In the genomic region with DNA sequence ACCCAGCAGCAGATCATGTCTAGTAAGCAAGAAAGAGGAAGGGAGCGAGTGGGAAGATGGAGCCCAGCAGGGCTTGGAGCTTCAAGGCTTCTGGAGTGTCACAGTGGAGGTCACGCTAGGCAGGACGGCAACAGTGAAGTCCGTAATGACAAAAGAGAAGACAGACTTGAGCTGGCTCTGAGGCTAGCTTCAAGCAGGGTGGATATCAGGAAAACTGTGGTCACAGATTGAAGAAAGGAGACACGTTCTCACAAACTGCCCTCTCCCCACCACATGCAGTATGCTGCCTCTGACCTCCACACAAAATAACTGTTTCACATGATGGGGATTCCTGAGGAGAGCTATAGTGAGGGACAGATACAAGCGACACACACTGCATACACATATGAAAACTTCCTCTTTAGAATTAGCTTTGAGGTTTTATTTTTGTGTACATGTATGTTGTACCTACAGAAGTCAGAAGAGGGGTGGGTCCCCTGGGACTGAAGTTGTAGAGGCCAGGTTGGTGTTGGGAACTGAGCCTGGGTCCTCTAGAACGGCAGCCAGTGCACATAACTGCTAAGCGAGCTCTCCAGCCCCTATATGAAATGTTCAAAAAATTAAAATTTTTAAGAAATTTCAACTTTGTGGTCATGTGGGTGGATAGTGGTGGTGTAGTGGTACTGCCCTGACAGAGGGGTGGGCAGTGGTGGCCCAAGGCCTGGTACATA, we compare ENCODE assay signal across 11 mouse cellular contexts. TPM values are rescaled to one million over a fixed set of nuclear protein-coding genes. Genes with fewer than 3 reads are reported as not detected.
A peak's percentile ranks its signal among the peaks of the same experiment; 100 is the strongest.
DNase-seq lines count a peak whose midpoint lies in the region; ATAC-seq and TF ChIP-seq lines count a peak whose summit lies in the region.
"Had no signal": no experiment of that assay in that cellular context is flagged by ENCODE, and none has a peak within 500 bp of the region (broad histone marks: within the 10 kb centered on the region; RNA-seq: fewer than 3 reads in every experiment).

No protein-coding gene starts in this region.

- ATAC-seq in heart, embryonic 15.5 days (replicated peaks; ENCODE audit: insufficient number of reproducible peaks, insufficient read depth, low FRiP score, low read depth), result no peak
- ATAC-seq in midbrain, embryonic 11.5 days (ENCODE audit: low FRiP score), result no peak
- no peak for ATAC-seq in midbrain, postnatal 0 days (ENCODE audit: low FRiP score)
- no peak for ATAC-seq in hindbrain, postnatal 0 days
- no peak for ATAC-seq in neural tube, embryonic 14.5 days (ENCODE audit: low read depth)

- TF ChIP-seq CTCF in midbrain, postnatal 0 days (IDR thresholded peaks at IDR 0.05), result no peak
- TF ChIP-seq CTCF in hindbrain, postnatal 0 days (IDR thresholded peaks at IDR 0.05; ENCODE audit: low read depth), result no peak

- no peaks in the 10 kb centered on the region for H3K27me3 ChIP-seq in heart, embryonic 15.5 days
- no peaks in the 10 kb centered on the region for H3K27me3 ChIP-seq in midbrain, embryonic 11.5 days (ENCODE audit: control insufficient read depth, insufficient read depth, low read length)
- H3K27me3 ChIP-seq in midbrain, postnatal 0 days (ENCODE audit: insufficient read depth, low read length), result no peaks in the 10 kb centered on the region
- no peaks in the 10 kb centered on the region for H3K27me3 ChIP-seq in hindbrain, postnatal 0 days (ENCODE audit: insufficient read depth, low read length)
- no peaks in the 10 kb centered on the region for H3K27me3 ChIP-seq in neural tube, embryonic 14.5 days (ENCODE audit: control insufficient read depth, insufficient read depth, low read length)

- no peak for DNase-seq in heart, adult 9 months (ENCODE audit: low spot score in 2 of 2)
- peak; percentile 80 for DNase-seq in midbrain, embryonic 11.5 days (ENCODE audit: low spot score, missing footprints)
- DNase-seq in midbrain, postnatal 0 days (ENCODE audit: low spot score), result no peak
- DNase-seq in hindbrain, postnatal 0 days (ENCODE audit: low spot score), result no peak
- no peak for DNase-seq in thymus, postnatal 0 days (ENCODE audit: low spot score)
- no peak for DNase-seq in thymus, postnatal 4 days
- DNase-seq: cerebellum, adult 8-10 months; kidney, adult 18-20 months; left cerebral cortex, postnatal 4 days had no signal

- H3K9me3 ChIP-seq in heart, embryonic 15.5 days (replicated peaks), result no peaks in the 10 kb centered on the region
- no peaks in the 10 kb centered on the region for H3K9me3 ChIP-seq in midbrain, embryonic 11.5 days (ENCODE audit: control insufficient read depth, low read length)
- H3K9me3 ChIP-seq in midbrain, postnatal 0 days (ENCODE audit: low read length), result no peaks in the 10 kb centered on the region
- no peaks in the 10 kb centered on the region for H3K9me3 ChIP-seq in hindbrain, postnatal 0 days (ENCODE audit: low read length)
- no peaks in the 10 kb centered on the region for H3K9me3 ChIP-seq in neural tube, embryonic 14.5 days (ENCODE audit: control insufficient read depth, low read length)

- peak overlapping the region; percentile 91 for H3K4me2 ChIP-seq in heart, embryonic 15.5 days
- H3K4me2 ChIP-seq in midbrain, embryonic 11.5 days, result no peak overlapping the region
- H3K4me2 ChIP-seq in midbrain, postnatal 0 days (ENCODE audit: low read depth, low read length, poor library complexity, severe bottlenecking), result no peak overlapping the region; the same call in 1 of the 2 replicates
- H3K4me2 ChIP-seq in hindbrain, postnatal 0 days (ENCODE audit: low read depth, low read length), result peak overlapping the region; percentile 96
- peak overlapping the region; percentile 93; the same call in 1 of the 2 replicates for H3K4me2 ChIP-seq in neural tube, embryonic 14.5 days (ENCODE audit: low read depth, low read length)

- H3K9ac ChIP-seq in heart, embryonic 15.5 days, result no peak overlapping the region
- no peak overlapping the region; the same call in 1 of the 2 replicates for H3K9ac ChIP-seq in midbrain, embryonic 11.5 days (ENCODE audit: low read length)
- H3K9ac ChIP-seq in midbrain, postnatal 0 days (replicated peaks; ENCODE audit: low read length, poor library complexity, severe bottlenecking), result no peak overlapping the region
- no peak overlapping the region for H3K9ac ChIP-seq in hindbrain, postnatal 0 days (replicated peaks; ENCODE audit: low read length)
- no peak overlapping the region for H3K9ac ChIP-seq in neural tube, embryonic 14.5 days (replicated peaks; ENCODE audit: low read depth, low read length)

- H3K4me3 ChIP-seq in heart, embryonic 15.5 days, result no peak overlapping the region
- H3K4me3 ChIP-seq in midbrain, embryonic 11.5 days (ENCODE audit: low read depth, low read length), result no peak overlapping the region
- no peak overlapping the region for H3K4me3 ChIP-seq in midbrain, postnatal 0 days (ENCODE audit: low read depth, low read length)
- H3K4me3 ChIP-seq in hindbrain, postnatal 0 days (ENCODE audit: low read length), result no peak overlapping the region
- no peak overlapping the region for H3K4me3 ChIP-seq in neural tube, embryonic 14.5 days (ENCODE audit: low read depth, low read length)

- H3K27ac ChIP-seq in heart, embryonic 15.5 days, result 0 out of 2 replicates have a peak overlapping the region, but pooled peaks have one; percentile 7
- H3K27ac ChIP-seq in midbrain, embryonic 11.5 days (ENCODE audit: low read depth, low read length), result no peak overlapping the region
- no peak overlapping the region for H3K27ac ChIP-seq in midbrain, postnatal 0 days (ENCODE audit: low read depth, low read length)
- H3K27ac ChIP-seq in hindbrain, postnatal 0 days, result no peak overlapping the region
- no peak overlapping the region for H3K27ac ChIP-seq in neural tube, embryonic 14.5 days (ENCODE audit: low read depth, low read length)

- H3K4me1 ChIP-seq in heart, embryonic 15.5 days (replicated peaks), result peaks cover 54% of the 10 kb centered on the region
- peaks cover 23% of the 10 kb centered on the region for H3K4me1 ChIP-seq in midbrain, embryonic 11.5 days (ENCODE audit: control insufficient read depth, insufficient read depth, low read length)
- H3K4me1 ChIP-seq in midbrain, postnatal 0 days (ENCODE audit: insufficient read depth, low read length), result peaks cover 9% of the 10 kb centered on the region; the same call in 1 of the 2 replicates
- H3K4me1 ChIP-seq in hindbrain, postnatal 0 days (ENCODE audit: insufficient read depth, low read length), result peaks cover 14% of the 10 kb centered on the region; the same call in 1 of the 2 replicates
- H3K4me1 ChIP-seq in neural tube, embryonic 14.5 days (ENCODE audit: control insufficient read depth, insufficient read depth, low read length), result peaks cover 23% of the 10 kb centered on the region

- H3K36me3 ChIP-seq in heart, embryonic 15.5 days, result no peaks in the 10 kb centered on the region
- H3K36me3 ChIP-seq in midbrain, embryonic 11.5 days (ENCODE audit: control insufficient read depth, insufficient read depth, low read length), result peaks cover 3% of the 10 kb centered on the region; the same call in 1 of the 2 replicates
- H3K36me3 ChIP-seq in midbrain, postnatal 0 days (ENCODE audit: insufficient read depth, low read length), result no peaks in the 10 kb centered on the region
- no peaks in the 10 kb centered on the region for H3K36me3 ChIP-seq in hindbrain, postnatal 0 days (ENCODE audit: insufficient read depth, low read length)
- H3K36me3 ChIP-seq in neural tube, embryonic 14.5 days (ENCODE audit: control insufficient read depth, insufficient read depth, low read length), result 0 out of 2 replicates have a peak, but pooled peaks cover 3% of the 10 kb centered on the region

- WGBS in heart, embryonic 15.5 days, result 79% methylated on average over 8 of the region's 8 CpGs
- 67% methylated on average over 8 of the region's 8 CpGs for WGBS in midbrain, embryonic 11.5 days
- WGBS in midbrain, postnatal 0 days, result 57% methylated on average over 8 of the region's 8 CpGs
- 69% methylated on average over 8 of the region's 8 CpGs for WGBS in hindbrain, postnatal 0 days
- 81% methylated on average over 8 of the region's 8 CpGs for WGBS in neural tube, embryonic 14.5 days

RNA-seq across cellular contexts. Expression of gene Cep68, which starts 1.9 kb away (rescaled TPM):
- polyA plus RNA-seq in heart, embryonic 15.5 days (2015; fragmentation: Nextera tagmentation; extraction: Ambion mirVana), result 25.7 and 31.9 TPM in 2 replicates
- 29.4 TPM in 2 replicates for polyA plus RNA-seq in midbrain, embryonic 11.5 days (2014; fragmentation: Nextera tagmentation; extraction: Ambion mirVana)
- total RNA-seq in midbrain, postnatal 0 days (2014; rRNA removed), result 40.7 and 45.5 TPM in 2 replicates
- polyA plus RNA-seq in midbrain, postnatal 0 days (2015; fragmentation: Nextera tagmentation; extraction: Ambion mirVana), result 21.1 and 23.5 TPM in 2 replicates
- 43.5 and 61.1 TPM in 2 replicates for total RNA-seq in hindbrain, postnatal 0 days (2014; rRNA removed)
- 23.1 and 24.4 TPM in 2 replicates for polyA plus RNA-seq in hindbrain, postnatal 0 days (2015; fragmentation: Nextera tagmentation; extraction: Ambion mirVana)
- 28.0 and 33.0 TPM in 2 replicates for polyA plus RNA-seq in neural tube, embryonic 14.5 days (2014; fragmentation: Nextera tagmentation; extraction: Ambion mirVana)
- 16.6 and 18.1 TPM in 2 replicates for polyA plus RNA-seq in thymus, postnatal 0 days (2015; fragmentation: Nextera tagmentation; extraction: Ambion mirVana)

RNA-seq across cellular contexts. Expression of gene Rab1a, which starts 46.1 kb away (rescaled TPM):
- polyA plus RNA-seq in heart, embryonic 15.5 days (2015; fragmentation: Nextera tagmentation; extraction: Ambion mirVana), result 191 and 212 TPM in 2 replicates
- 248 and 272 TPM in 2 replicates for polyA plus RNA-seq in midbrain, embryonic 11.5 days (2014; fragmentation: Nextera tagmentation; extraction: Ambion mirVana)
- 112 and 123 TPM in 2 replicates for total RNA-seq in midbrain, postnatal 0 days (2014; rRNA removed)
- polyA plus RNA-seq in midbrain, postnatal 0 days (2015; fragmentation: Nextera tagmentation; extraction: Ambion mirVana), result 285 and 300 TPM in 2 replicates
- 92.4 and 100 TPM in 2 replicates for total RNA-seq in hindbrain, postnatal 0 days (2014; rRNA removed)
- polyA plus RNA-seq in hindbrain, postnatal 0 days (2015; fragmentation: Nextera tagmentation; extraction: Ambion mirVana), result 310 TPM in 2 replicates
- polyA plus RNA-seq in neural tube, embryonic 14.5 days (2014; fragmentation: Nextera tagmentation; extraction: Ambion mirVana), result 303 and 313 TPM in 2 replicates
- 172 and 180 TPM in 2 replicates for polyA plus RNA-seq in thymus, postnatal 0 days (2015; fragmentation: Nextera tagmentation; extraction: Ambion mirVana)

Comparison
In these comparisons a context has a peak if more than half of its experiments do, and no peak if none do; other contexts are left out.
1. H3K4me2 ChIP-seq: peak in heart, embryonic 15.5 days (single experiment), hindbrain, postnatal 0 days (single experiment) and neural tube, embryonic 14.5 days (single experiment); none in midbrain, embryonic 11.5 days (single experiment) and midbrain, postnatal 0 days (single experiment).